Mouse (Mus musculus): ENCODE results near the gene Izumo2. TPM values are rescaled to one million over a fixed set of nuclear protein-coding genes. Genes with fewer than 3 reads are reported as not detected.
"Not testable (repeated sequence)": the region's sequence is repeated elsewhere in the genome, so short reads cannot be mapped to it uniquely, and the experiment has no call there.

The Izumo2 gene
- polyA plus RNA-seq, 1 experiment from 2014 or later = not detected

DNA sequence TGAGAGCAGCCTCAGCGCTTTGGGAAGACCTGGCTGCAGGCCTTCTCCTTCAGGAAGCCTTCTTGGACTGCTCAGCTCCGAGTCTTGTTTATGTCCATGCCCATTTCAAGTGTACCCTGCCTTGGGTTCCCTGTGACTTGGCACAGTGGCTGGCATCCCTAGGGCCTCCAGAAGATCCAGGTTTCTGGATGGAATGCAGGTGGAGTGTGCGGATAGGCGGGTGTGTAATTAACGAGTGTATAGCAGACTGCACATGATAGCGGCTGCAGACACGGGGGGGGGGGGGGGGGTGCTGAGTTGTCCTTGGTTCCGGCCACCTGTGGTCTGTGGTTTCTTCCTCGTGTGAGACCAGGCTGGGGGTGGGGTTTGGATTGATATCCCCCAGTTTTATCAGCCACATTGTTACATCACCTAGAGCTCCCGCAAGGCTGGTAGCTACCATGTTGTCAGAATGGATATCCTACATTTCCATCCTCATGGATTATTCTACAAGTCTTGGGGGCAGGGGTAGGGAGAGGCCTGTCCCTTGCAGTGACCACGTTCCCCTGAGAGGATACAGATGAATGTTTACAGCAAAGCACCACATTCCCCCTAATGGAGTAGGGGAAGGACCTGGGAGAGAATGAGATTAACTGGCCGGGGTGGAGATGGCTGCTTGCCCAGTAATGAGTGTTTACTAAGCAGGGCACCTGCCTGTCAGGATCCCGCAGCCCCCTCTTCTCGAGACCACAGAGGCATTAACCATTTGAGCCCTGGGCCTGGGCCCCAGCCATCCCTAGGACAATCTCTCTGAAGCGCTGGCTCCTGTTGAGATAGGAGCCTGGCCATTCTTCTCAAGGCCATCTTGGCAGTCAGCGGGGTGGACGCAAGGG, 22.8 kb upstream of the Izumo2 start:
- no peaks in the 10 kb centered on the region for H3K36me3 ChIP-seq (ENCODE audit: inconsistent target)
- no peak overlapping the region for H3K4me3 ChIP-seq (ENCODE audit: inconsistent target)
- no peaks in the 10 kb centered on the region for H3K79me2 ChIP-seq (ENCODE audit: inconsistent target)
- no peak overlapping the region for H3K27ac ChIP-seq
- WGBS (ENCODE audit: missing documents) = 17% methylated on average over 17 of the region's 17 CpGs

DNA sequence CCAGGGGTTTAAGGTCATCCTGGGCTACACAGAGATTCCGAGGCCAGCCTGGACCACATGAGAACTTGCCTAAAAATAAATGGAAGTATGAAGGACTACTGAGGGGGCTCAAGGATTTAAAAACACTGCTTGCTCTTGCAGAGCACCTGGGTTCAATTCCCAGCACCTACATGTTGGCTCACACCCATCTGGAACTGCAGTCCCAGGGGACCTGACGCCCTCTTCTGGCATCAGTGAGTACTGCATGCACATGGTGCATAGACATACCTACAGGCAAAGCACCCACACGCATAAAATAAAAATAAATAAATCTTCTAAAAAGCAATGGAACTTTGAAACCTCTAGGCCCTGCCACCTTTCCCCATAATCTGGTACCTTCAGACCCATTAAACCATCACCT, 19.7 kb upstream of the Izumo2 start:
- 85% methylated on average over 3 of the region's 3 CpGs for WGBS (ENCODE audit: missing documents)
- H3K4me3 ChIP-seq (ENCODE audit: inconsistent target) = no peak overlapping the region
- no peak overlapping the region for H3K27ac ChIP-seq
- no peaks in the 10 kb centered on the region for H3K36me3 ChIP-seq (ENCODE audit: inconsistent target)
- no peaks in the 10 kb centered on the region for H3K79me2 ChIP-seq (ENCODE audit: inconsistent target)

GRCm38 (mm10) chr7:44689331-44689730, 19.2 kb upstream of the Izumo2 start:
- no peaks in the 10 kb centered on the region for H3K79me2 ChIP-seq (ENCODE audit: inconsistent target)
- 96% methylated on average over 7 of the region's 7 CpGs for WGBS (ENCODE audit: missing documents)
- H3K36me3 ChIP-seq (ENCODE audit: inconsistent target) = no peaks in the 10 kb centered on the region
- no peak overlapping the region for H3K27ac ChIP-seq
- H3K4me3 ChIP-seq (ENCODE audit: inconsistent target) = no peak overlapping the region

DNA sequence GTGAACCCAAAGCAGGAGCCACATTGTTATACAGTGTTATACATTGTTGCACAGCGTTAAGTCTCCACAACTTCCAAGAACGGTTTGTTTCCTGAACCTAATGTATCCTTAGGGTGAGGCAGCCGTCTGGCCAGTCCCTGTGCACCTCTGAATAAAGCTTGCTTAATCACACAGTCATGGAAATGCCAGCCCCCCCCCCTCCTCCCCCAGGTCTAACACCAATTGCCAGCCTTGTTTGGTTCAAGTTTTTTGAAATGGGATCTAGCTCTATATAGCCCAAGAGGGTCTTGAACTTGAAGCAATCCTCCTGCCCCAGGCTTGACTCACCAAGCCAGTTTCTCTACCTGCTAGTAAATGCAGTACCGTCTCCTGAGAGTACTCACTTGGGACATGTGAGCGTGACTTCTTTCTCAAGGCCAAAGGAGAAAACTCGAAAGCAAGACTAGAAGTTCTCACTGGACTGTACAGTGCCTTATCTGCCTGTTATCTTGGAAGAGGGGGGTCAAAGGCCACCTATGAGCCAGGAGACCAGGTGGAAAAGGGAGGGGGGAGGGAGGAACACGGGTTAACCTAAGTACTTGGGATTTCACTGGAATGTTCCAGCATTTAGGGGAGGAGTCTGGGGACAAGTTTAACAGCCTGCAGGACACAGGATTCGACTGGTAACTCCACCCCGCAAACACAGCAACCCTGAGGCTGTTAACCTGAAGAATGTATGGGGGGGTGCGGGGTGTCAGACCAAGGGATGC, 14.9 kb upstream of the Izumo2 start:
- no peak overlapping the region for H3K4me3 ChIP-seq (ENCODE audit: inconsistent target)
- H3K36me3 ChIP-seq (ENCODE audit: inconsistent target) = no peaks in the 10 kb centered on the region
- no peak overlapping the region for H3K27ac ChIP-seq
- no peaks in the 10 kb centered on the region for H3K79me2 ChIP-seq (ENCODE audit: inconsistent target)
- WGBS (ENCODE audit: missing documents) = 87% methylated on average over 10 of the region's 10 CpGs

DNA sequence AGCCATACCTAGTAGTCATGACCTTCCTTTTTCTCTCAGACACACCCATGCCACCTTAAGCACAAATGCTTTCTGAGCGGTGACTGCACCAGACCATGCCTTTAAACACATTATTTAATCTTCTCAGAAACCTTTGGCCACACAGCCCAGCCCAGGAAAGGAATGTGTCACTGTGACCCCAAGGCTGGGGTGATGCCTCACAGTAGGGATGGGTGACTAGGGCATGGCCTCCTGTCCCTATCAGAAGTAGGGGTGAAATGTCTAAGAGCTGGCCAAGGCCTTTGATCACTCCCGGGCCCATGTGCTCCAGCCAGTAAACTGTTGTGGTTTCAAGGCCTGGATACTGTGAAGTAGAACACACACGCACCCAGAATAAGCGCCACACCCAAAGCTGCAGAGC, 13.3 kb upstream of the Izumo2 start:
- Histone ChIP-seq H3K79me2 (ENCODE audit: inconsistent target) (no peaks in the 10 kb centered on the region), H3K36me3 (ENCODE audit: inconsistent target) (no peaks in the 10 kb centered on the region), H3K27ac (no peak overlapping the region), H3K4me3 (ENCODE audit: inconsistent target) (no peak overlapping the region)
- 89% methylated on average over 4 of the region's 4 CpGs for WGBS (ENCODE audit: missing documents)

DNA sequence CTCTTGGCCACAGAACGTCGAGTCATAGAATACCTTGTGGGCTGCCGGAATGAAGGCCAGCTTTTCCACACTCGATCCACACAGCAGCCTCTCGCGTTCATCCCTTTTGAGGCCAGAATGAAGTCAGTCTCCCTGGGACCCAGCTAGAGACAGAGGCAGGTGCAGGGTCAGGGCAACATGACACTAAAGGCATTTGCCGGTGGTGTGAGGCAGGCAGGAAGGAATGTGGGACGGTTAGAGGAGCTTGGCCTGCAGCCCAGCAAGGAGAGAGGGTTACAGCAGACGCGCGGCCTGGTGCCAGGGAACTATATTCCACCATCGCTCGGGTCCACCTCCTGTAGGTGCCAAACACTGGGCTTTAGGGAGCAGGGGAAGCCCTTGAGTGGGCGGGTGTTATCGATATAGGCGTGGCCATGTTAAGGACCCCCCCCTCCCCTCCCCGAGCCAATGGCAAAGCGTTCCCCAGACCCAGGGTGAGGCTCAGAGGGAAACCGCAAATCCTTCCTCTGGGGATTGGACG, 11.3 kb upstream of the Izumo2 start:
- Histone ChIP-seq H3K4me3 (ENCODE audit: inconsistent target) (no peak overlapping the region), H3K27ac (no peak overlapping the region), H3K79me2 (ENCODE audit: inconsistent target) (no peaks in the 10 kb centered on the region), H3K36me3 (ENCODE audit: inconsistent target) (no peaks in the 10 kb centered on the region)
- 29% methylated on average over 20 of the region's 20 CpGs for WGBS (ENCODE audit: missing documents)

DNA sequence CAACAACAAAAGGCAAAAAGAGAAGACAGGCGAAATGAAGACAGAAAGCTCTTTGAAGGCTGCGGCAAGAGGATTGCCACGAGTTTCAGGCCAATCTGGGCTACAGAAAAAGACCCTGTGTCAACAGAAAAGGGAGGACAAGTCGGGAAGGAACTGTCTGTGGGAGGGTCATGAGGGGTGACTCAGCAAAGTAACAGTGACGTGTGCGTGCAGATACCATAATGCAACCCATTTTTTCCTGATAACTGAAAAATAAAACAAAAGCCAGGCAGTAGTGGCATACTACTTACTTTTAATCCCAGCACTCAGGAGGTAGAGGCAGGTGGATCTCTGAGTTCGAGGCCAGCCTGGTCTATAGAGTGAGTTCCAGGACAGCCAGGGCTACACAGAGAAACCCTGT, 10.6 kb upstream of the Izumo2 start:
- Histone ChIP-seq H3K4me3 (ENCODE audit: inconsistent target) (no peak overlapping the region), H3K36me3 (ENCODE audit: inconsistent target) (no peaks in the 10 kb centered on the region), H3K27ac (no peak overlapping the region), H3K79me2 (ENCODE audit: inconsistent target) (no peaks in the 10 kb centered on the region)
- WGBS (ENCODE audit: missing documents) = 30% methylated on average over 7 of the region's 7 CpGs

DNA sequence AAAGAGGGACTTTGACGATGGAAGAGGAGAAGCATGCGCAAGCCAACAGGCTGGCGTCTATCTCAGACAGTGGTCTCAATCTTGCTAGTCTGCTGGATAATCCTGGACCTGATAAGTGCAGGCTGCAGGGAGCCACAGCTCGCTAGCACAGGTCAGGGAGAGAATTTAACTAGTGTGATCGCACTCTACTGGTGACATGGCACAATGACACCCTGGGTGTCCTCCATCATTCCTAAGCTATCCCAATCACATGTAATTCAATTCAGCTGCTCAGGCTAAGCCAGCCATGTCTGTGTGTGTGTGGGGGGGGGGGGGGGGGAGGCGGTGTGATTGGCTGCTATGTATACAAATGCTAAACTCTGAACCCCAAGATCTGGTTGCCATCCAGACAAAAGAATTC, 6.6 kb upstream of the Izumo2 start:
- H3K4me3 ChIP-seq (ENCODE audit: inconsistent target) = no peak overlapping the region
- no peaks in the 10 kb centered on the region for H3K79me2 ChIP-seq (ENCODE audit: inconsistent target)
- H3K27ac ChIP-seq = no peak overlapping the region
- 34% methylated on average over 5 of the region's 6 CpGs for WGBS (ENCODE audit: missing documents)
- H3K36me3 ChIP-seq (ENCODE audit: inconsistent target) = no peaks in the 10 kb centered on the region

DNA sequence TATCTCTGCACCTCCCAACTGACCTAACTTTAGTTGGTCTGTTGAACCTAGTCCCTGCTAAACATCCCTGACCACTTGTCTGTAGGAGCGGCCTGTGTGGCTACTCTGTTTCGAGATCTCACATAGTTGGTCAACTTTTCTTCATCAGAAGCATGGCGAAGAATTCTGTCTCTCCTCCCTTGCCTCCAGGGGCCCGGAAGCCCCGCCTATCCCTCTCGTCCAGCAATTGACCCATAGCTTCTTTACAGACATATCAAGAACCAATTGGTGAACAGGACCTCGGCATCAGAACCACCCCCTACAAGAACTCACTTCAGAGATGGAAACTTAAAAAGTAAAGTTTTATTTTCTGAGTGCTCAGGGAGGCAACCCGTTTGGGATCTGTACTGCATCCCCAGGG, 5.6 kb upstream of the Izumo2 start:
- 89% methylated on average over 8 of the region's 8 CpGs for WGBS (ENCODE audit: missing documents)
- Histone ChIP-seq H3K36me3 (ENCODE audit: inconsistent target) (no peaks in the 10 kb centered on the region), H3K27ac (no peak overlapping the region), H3K79me2 (ENCODE audit: inconsistent target) (no peaks in the 10 kb centered on the region), H3K4me3 (ENCODE audit: inconsistent target) (no peak overlapping the region)

DNA sequence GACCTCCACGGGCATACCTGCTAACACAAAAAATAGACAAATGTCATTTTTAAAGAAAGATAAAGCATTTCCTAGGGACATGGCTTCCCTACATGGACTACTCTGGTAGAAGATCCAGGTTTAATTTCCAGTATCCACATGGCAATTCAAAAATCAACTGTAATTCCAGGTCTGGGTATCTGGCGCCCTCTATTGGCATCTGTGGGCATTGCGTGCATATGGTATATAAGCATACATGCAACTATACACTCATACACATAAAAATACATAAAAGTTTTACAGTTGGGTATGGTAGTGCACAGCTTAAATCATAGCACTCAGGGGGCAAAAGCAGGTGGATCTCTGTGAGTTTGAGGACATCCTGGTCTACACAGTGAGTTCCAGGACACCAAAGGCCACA, 4.2 kb upstream of the Izumo2 start:
- 63% methylated on average over 3 of the region's 3 CpGs for WGBS (ENCODE audit: missing documents)
- H3K79me2 ChIP-seq (ENCODE audit: inconsistent target) = no peaks in the 10 kb centered on the region
- no peaks in the 10 kb centered on the region for H3K36me3 ChIP-seq (ENCODE audit: inconsistent target)
- H3K4me3 ChIP-seq (ENCODE audit: inconsistent target) = no peak overlapping the region
- no peak overlapping the region for H3K27ac ChIP-seq

GRCm38 (mm10) chr7:44705086-44705485, 3.5 kb upstream of the Izumo2 start:
- WGBS (ENCODE audit: missing documents) = 91% methylated on average over 4 of the region's 4 CpGs

GRCm38 (mm10) chr7:44706322-44706721, 2.2 kb upstream of the Izumo2 start:
- Histone ChIP-seq H3K36me3 (ENCODE audit: inconsistent target) (no peaks in the 10 kb centered on the region), H3K4me3 (ENCODE audit: inconsistent target) (no peak overlapping the region), H3K27ac (no peak overlapping the region), H3K79me2 (ENCODE audit: inconsistent target) (no peaks in the 10 kb centered on the region)

More at GRCm38 (mm10) chr7:44705086-44705485, 3.5 kb upstream of the Izumo2 start:
- Histone ChIP-seq H3K79me2 (ENCODE audit: inconsistent target) (no peaks in the 10 kb centered on the region), H3K27ac (no peak overlapping the region), H3K4me3 (ENCODE audit: inconsistent target) (no peak overlapping the region), H3K36me3 (ENCODE audit: inconsistent target) (no peaks in the 10 kb centered on the region)

DNA sequence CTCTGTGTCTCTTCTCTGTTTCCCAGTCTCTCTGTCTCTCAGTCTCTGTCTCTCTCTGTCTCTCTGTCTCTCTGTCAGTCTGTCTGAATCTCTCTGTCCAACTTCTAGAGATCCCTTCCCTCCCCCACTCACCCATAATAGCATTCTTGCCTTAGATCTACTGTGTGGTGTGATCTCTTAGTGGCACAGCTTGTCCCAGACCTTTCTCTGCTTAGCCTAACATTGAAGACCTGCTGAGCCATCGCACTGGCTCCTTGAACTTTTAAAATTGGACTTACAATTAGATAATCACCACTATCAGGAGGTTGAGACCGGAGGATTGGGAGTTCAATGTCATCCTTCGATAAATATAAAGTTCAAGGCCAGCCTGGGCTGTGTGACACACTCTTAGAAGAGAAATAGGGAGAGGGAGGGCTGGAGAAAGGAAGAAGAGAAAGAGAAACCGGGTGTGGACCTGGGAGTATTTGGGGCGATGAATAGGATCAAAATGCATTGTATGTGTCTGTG, 1.3 kb upstream of the Izumo2 start:
- Histone ChIP-seq H3K36me3 (ENCODE audit: inconsistent target) (no peaks in the 10 kb centered on the region), H3K79me2 (ENCODE audit: inconsistent target) (no peaks in the 10 kb centered on the region), H3K4me3 (ENCODE audit: inconsistent target) (no peak overlapping the region), H3K27ac (no peak overlapping the region)
- 94% methylated on average over 5 of the region's 5 CpGs for WGBS (ENCODE audit: missing documents)

- H3K4me3 ChIP-seq (ENCODE audit: inconsistent target); H3K36me3 ChIP-seq (ENCODE audit: inconsistent target); H3K27ac ChIP-seq; H3K79me2 ChIP-seq (ENCODE audit: inconsistent target): not testable (repeated sequence)
- WGBS (ENCODE audit: missing documents) = 89% methylated on average over 5 of the region's 6 CpGs
These were observed 449 bp upstream of the Izumo2 start for GRCm38 (mm10) chr7:44708093-44708492.

DNA sequence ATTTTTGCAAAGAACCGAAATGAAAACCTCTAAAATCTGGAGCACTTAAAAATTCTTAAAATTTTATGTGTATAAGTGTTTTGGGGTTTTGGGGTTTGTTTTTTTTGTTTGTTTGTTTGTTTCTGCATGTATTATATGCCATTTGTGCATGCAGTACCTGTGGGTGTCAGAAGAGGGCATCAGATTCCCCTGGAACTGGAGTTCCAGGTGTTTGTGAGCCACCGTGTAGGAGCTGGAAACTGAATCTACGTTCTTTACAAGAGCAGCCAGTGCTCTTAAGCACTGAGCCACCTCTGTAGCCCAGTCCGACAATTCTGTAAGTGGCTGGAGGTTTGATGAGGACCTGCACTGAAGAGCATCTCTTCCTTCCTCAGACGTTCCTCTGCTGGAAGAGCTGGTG, 1.3 kb downstream of the Izumo2 start:
- Histone ChIP-seq H3K36me3 (ENCODE audit: inconsistent target) (no peaks in the 10 kb centered on the region), H3K4me3 (ENCODE audit: inconsistent target) (no peak overlapping the region), H3K27ac (no peak overlapping the region), H3K79me2 (ENCODE audit: inconsistent target) (no peaks in the 10 kb centered on the region)
- 92% methylated on average over 5 of the region's 5 CpGs for WGBS (ENCODE audit: missing documents)
